Mouse (Mus musculus) splenic B cell, adult 2 months (primary cell): ENCODE measurements at regions not wholly inside any gene's neighbourhood (a gene's known extent, or its start where the extent isn't known, plus 50 kb on each side); places are given as distances from the start of the nearest gene placed in this dataset.

Experiments used
- DNase-seq: peaks from one replicate; pipeline ENCODE4 v3.0.0-alpha.2; 2011; ENCODE audit warnings: low read depth, low spot score
- H3K27me3 ChIP-seq: 2 replicates; pipeline ENCODE4 v1.6.1; 2012; ENCODE audit warnings: mild to moderate bottlenecking, low read length, moderate library complexity, mixed read lengths; ENCODE audit not compliant: control insufficient read depth, poor library complexity, insufficient read depth, severe bottlenecking
- H3K36me3 ChIP-seq: 2 replicates; pipeline ENCODE4 v1.6.1; 2012; ENCODE audit warnings: mild to moderate bottlenecking, low read length, moderate library complexity, mixed read lengths; ENCODE audit not compliant: control insufficient read depth, poor library complexity, insufficient read depth, severe bottlenecking

DNA sequence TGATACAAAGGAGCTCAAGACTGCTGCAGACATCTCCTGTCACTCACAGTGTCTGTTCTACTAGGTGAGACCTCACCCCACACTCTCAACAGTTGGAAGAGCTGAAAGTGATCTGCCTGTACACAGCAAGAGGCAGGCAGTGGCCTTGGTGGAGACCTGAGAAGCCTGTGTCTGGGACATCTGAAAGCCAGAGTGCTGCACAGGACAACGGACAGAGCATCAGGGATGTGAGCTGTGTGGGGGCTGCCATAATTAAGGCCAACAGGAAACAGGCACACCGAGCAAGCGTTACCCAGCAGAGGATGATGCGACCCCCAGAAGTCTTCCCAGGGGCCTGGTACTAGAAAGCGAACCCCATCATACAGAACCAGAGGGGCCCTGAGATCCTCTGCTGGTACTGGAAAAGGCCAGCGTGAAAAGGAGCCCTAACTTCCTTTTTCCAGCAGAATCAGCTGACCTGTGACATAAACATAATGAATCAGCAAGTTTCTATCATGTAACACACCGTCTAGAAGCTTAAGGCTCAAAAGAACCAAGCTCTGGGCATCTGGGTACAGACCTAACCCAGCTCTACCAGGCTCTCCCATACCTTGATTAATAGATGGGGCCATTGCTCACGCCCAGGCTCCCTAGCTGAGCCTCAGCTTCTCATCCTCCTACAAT, 105.7 kb downstream of the Plxna1 start:
- DNase-seq = peak; percentile 24

DNA sequence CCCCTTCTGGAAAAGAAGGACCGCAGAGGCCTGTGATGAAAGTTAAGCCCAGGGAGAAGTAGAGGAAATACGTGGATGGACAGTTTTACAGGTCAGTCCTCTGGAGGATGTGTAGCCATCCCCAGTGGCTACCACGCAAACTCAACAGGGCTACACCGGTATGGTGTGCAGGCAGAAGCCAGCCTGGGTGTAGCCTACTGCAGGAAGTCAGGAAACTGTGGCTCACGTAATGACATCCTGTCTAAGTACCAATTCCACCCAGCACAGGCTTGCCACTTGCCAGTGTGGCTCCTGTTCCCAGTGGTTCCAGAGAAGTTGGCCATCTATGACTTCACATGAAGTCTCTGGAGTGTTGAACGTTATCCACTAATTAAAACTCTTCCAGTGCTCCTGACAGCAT, 105.0 kb downstream of the Plxna1 start:
- DNase-seq = no peak
- no peaks in the 10 kb centered on the region for H3K36me3 ChIP-seq
- no peaks in the 10 kb centered on the region for H3K27me3 ChIP-seq

More for the DNA sequence above, 105.7 kb downstream of the Plxna1 start:
- no peaks in the 10 kb centered on the region for H3K36me3 ChIP-seq
- H3K27me3 ChIP-seq = no peaks in the 10 kb centered on the region

GRCm38 (mm10) chr6:89258140-89258539, 104.3 kb downstream of the Plxna1 start:
- no peaks in the 10 kb centered on the region for H3K27me3 ChIP-seq
- peak; percentile 56 for DNase-seq
- H3K36me3 ChIP-seq = no peaks in the 10 kb centered on the region

- no peaks in the 10 kb centered on the region for H3K36me3 ChIP-seq
- no peaks in the 10 kb centered on the region for H3K27me3 ChIP-seq
- DNase-seq = no peak
Observed at GRCm38 (mm10) chr6:89259406-89259994, 102.9 kb downstream of the Plxna1 start.

DNA sequence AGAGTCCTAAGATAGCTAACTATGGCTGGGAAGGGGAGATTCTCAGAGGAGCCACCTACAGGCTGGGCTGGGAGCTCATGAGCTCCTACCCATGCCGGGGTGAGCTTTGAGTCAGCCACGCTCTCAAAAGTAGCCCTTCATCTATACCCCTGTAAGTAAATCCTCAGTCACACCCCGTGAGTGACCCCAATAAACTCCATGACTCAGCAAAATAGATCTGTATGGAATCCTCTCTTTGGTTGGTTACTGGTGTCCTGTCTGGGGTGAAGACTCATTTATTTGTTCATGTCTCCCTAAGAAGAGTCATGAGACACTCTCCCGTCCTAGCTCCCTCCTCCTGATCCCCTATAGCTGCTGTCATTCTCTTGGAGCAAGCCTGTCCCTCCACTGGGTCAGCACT, 99.5 kb downstream of the Plxna1 start:
- Histone ChIP-seq H3K27me3 (no peaks in the 10 kb centered on the region), H3K36me3 (no peaks in the 10 kb centered on the region)
- no peak for DNase-seq

GRCm38 (mm10) chr6:89265296-89265695, 97.1 kb downstream of the Plxna1 start:
- no peaks in the 10 kb centered on the region for H3K36me3 ChIP-seq
- DNase-seq = no peak
- H3K27me3 ChIP-seq = no peaks in the 10 kb centered on the region
